Mouse (Mus musculus) lung, embryonic 15.5 days (tissue): ENCODE measurements at regions not wholly inside any gene's neighbourhood (a gene's known extent, or its start where the extent isn't known, plus 50 kb on each side); places are given as distances from the start of the nearest gene placed in this dataset.
A peak's percentile ranks its signal among the peaks of the same experiment; 100 is the strongest.
"Not testable (repeated sequence)": the region's sequence is repeated elsewhere in the genome, so short reads cannot be mapped to it uniquely, and the experiment has no call there.

Experiments
- ATAC-seq: fragments of 200-750 bp; cut with Nextera tagmentation; 2 replicates; pipeline ENCODE4 v1.8.0; 2017; ENCODE audit warnings: moderate number of reproducible peaks, borderline replicate concordance; ENCODE audit not compliant: low FRiP score, low TSS enrichment; ENCODE audit errors: extremely low read depth
- H3K27ac ChIP-seq: fragments of 300-500 bp; sonication (generic); 2 replicates; pipeline ENCODE4 v1.5.1; 2015; ENCODE audit warnings: moderate library complexity, mild to moderate bottlenecking, inconsistent platforms
- H3K27me3 ChIP-seq: fragments of 300-500 bp; sonication (generic); 2 replicates; pipeline ENCODE4 v1.6.1; 2015; ENCODE audit warnings: inconsistent platforms
- H3K36me3 ChIP-seq: fragments of 300-500 bp; sonication (generic); 2 replicates; pipeline ENCODE4 v1.6.1; 2015; ENCODE audit warnings: inconsistent platforms
- H3K4me1 ChIP-seq: fragments of 300-500 bp; sonication (generic); 2 replicates; pipeline ENCODE4 v1.6.1; 2015; ENCODE audit warnings: inconsistent platforms
- H3K4me2 ChIP-seq: fragments of 300-500 bp; sonication (generic); 2 replicates; pipeline ENCODE4 v1.6.1; 2015; ENCODE audit warnings: inconsistent platforms, mild to moderate bottlenecking, moderate library complexity
- H3K4me3 ChIP-seq: fragments of 300-500 bp; sonication (generic); 2 replicates; pipeline ENCODE4 v1.5.1; 2015; ENCODE audit warnings: mild to moderate bottlenecking, inconsistent platforms
- H3K9ac ChIP-seq: fragments of 300-500 bp; sonication (generic); 2 replicates; pipeline ENCODE4 v1.6.1; 2015; ENCODE audit warnings: inconsistent platforms
- H3K9me3 ChIP-seq: fragments of 300-500 bp; sonication (generic); 2 replicates; pipeline ENCODE4 v1.6.1; 2016; ENCODE audit warnings: inconsistent platforms
- WGBS: fragments of 180-500 bp; shearing (Covaris S2); methylation state at CpG from one replicate; pipeline ENCODE4 v1.1.7; 2015; 5-methylcytosine and 5-hydroxymethylcytosine counted together

DNA sequence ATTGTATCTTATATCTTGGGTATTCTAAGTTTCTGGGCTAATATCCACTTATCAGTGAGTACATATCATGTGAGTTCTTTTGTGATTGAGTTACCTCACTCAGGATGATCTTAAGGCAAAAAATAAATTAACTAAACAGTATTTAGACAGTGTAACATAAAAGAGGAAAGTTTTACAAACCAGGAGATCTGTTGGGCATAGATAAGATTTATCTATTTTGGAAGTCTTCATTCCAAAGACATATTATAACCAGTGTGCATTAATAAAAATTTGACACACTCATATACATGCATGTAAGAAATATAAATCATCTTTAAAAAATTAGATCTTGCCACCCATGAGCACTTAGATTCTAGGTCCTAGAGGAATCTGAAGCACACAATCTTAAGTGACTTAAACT lies 343.9 kb upstream of the Fam174a start:
- no peaks in the 10 kb centered on the region for H3K4me1 ChIP-seq
- H3K4me2 ChIP-seq, result no peak overlapping the region
- H3K9me3 ChIP-seq, result no peaks in the 10 kb centered on the region
- no peak overlapping the region for H3K9ac ChIP-seq
- no peak overlapping the region for H3K4me3 ChIP-seq
- no peaks in the 10 kb centered on the region for H3K27me3 ChIP-seq
- H3K27ac ChIP-seq, result no peak overlapping the region
- no peak for ATAC-seq
- no peaks in the 10 kb centered on the region for H3K36me3 ChIP-seq

DNA sequence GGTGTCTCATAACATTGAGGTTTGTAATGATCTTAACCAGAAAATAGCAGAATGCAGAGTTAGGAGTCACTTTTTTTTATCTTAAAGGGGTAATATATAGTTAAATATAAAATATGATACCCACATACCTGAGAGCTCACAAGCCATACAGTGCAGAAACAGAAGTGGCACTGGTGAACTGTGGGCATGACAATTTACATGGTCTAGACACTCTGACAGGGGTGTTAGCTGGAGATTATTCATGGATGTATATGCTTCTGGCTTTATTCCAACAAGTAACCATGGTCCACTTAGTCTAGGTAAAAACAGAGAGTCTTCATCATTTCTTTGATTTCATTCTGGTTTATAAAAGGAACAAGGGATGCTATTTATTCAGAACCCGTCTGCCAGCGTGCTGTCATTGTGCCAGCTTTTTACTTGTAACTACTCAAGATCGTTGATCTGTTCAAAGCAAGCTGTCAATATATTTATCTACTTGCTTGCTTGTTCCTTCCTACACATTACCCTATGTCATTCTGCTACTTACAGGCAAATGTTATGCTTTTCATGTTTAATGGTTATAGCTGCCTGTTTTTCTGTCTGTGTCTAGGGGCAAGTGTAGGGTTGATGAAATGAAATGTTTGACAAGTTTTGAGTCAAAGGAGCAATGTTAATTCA lies 343.2 kb upstream of the Fam174a start:
- Histone ChIP-seq H3K36me3 (no peaks in the 10 kb centered on the region), H3K4me1 (no peaks in the 10 kb centered on the region), H3K27ac (no peak overlapping the region), H3K9me3 (no peaks in the 10 kb centered on the region), H3K4me3 (no peak overlapping the region), H3K9ac (no peak overlapping the region), H3K27me3 (no peaks in the 10 kb centered on the region), H3K4me2 (no peak overlapping the region)
- WGBS, result 35% methylated on average over 3 of the region's 3 CpGs
- no peak for ATAC-seq

DNA sequence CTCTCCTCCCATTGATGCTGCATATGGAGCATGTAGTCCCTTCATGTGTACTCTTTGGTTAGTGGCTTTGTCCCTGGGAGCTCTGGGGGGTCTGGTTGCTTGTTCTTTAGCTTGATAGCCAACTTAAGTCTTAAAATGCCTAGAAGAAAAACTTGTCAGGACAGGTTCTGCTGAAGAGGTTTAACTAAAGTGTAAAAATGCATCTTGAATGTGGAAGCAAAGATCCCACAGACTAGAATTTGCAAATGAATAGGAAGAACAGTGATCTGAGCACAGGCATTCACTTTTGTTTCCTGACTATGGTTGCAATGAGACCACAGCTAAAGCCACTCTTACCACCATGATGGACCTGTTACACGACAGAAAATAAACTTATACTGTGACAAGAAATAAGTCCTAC lies 320.1 kb upstream of the Fam174a start:
- Histone ChIP-seq H3K9me3 (no peaks in the 10 kb centered on the region), H3K4me2 (no peak overlapping the region), H3K4me3 (no peak overlapping the region), H3K36me3 (no peaks in the 10 kb centered on the region), H3K9ac (no peak overlapping the region), H3K27me3 (no peaks in the 10 kb centered on the region), H3K4me1 (no peaks in the 10 kb centered on the region), H3K27ac (no peak overlapping the region)
- WGBS, result 47% methylated on average over 1 of the region's 1 CpGs
- no peak for ATAC-seq

GRCm38 (mm10) chr1:95003900-95004299 lies 309.5 kb upstream of the Fam174a start:
- H3K4me3 ChIP-seq, result no peak overlapping the region
- H3K4me1 ChIP-seq, result no peaks in the 10 kb centered on the region
- no peaks in the 10 kb centered on the region for H3K36me3 ChIP-seq
- no peak overlapping the region for H3K4me2 ChIP-seq
- H3K27ac ChIP-seq, result no peak overlapping the region
- no peaks in the 10 kb centered on the region for H3K27me3 ChIP-seq
- H3K9me3 ChIP-seq, result no peaks in the 10 kb centered on the region
- H3K9ac ChIP-seq, result no peak overlapping the region
- ATAC-seq, result peak; percentile 67; the same call in 1 of the 2 replicates
- WGBS, result 36% methylated on average over 4 of the region's 4 CpGs

GRCm38 (mm10) chr1:95030579-95030978 lies 282.8 kb upstream of the Fam174a start:
- Histone ChIP-seq H3K9me3 (no peaks in the 10 kb centered on the region), H3K4me3 (no peak overlapping the region), H3K36me3 (no peaks in the 10 kb centered on the region), H3K4me1 (no peaks in the 10 kb centered on the region), H3K27ac (no peak overlapping the region), H3K4me2 (no peak overlapping the region), H3K27me3 (no peaks in the 10 kb centered on the region), H3K9ac (no peak overlapping the region)
- no peak for ATAC-seq
- WGBS, result 88% methylated on average over 3 of the region's 3 CpGs

DNA sequence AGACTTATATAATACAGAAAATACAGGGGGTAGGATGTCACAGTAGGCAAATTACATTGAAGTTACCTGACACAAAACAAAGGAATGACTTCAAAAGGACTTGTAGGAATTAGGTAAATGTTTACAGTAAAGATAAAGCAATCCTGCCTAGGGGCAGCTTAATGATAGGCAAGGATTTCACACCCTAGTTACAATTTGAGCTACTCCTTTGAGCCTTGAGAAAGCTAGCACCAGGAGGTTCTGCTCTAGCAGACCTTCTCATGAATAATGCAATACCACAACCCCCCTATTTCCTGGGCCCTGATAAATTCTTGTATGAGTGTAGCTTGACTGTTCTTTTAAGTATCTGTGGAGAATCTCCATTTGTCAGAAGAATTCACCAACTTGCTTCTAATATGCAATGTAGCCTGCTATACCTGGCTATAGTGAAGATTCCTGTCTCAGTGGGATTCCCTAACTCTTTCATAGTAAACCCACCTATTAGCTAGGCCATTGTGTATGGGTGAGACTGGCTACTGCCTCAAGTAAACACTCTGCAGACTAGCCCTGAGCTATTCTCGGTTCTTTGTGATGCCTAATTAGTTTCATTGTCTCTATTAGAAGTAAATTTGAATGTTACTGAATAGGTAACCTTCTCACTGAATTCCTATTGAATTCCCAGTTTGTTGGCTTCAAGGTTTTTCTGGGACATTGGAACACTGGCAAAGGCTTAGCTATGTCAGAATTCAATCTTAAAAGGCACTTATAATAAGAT lies 279.6 kb upstream of the Fam174a start:
- not testable (repeated sequence) for H3K9me3 ChIP-seq, H3K4me1 ChIP-seq, H3K27me3 ChIP-seq, H3K4me2 ChIP-seq, H3K4me3 ChIP-seq, H3K36me3 ChIP-seq, H3K27ac ChIP-seq, ATAC-seq, H3K9ac ChIP-seq
- WGBS, result 38% methylated on average over 1 of the region's 1 CpGs

DNA sequence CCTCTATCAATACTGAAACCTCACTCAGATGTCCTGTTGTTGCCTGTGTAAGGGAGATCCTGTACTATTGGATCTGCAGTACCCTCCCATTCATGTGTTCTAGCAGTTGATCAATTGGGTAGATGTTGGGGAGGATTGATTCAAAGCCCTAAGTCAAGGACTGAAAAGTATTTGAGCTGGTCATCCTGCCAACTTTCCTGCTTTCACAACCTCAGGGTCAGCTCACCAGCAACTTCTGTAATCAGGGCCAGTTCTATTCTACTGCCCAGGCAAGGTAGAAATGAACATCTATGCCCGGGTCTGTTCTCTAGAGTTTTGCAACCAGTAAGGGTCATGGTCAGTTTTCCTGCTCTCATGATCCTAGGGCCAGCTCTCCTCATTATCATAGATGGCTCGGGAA lies 275.0 kb upstream of the Fam174a start:
- Histone ChIP-seq H3K4me3 (no peak overlapping the region), H3K4me2 (no peak overlapping the region), H3K36me3 (no peaks in the 10 kb centered on the region), H3K9me3 (no peaks in the 10 kb centered on the region), H3K4me1 (no peaks in the 10 kb centered on the region), H3K9ac (no peak overlapping the region), H3K27ac (no peak overlapping the region), H3K27me3 (no peaks in the 10 kb centered on the region)
- WGBS, result 82% methylated on average over 2 of the region's 2 CpGs
- no peak for ATAC-seq

- no peak overlapping the region for H3K9ac ChIP-seq
- H3K36me3 ChIP-seq, result no peaks in the 10 kb centered on the region
- H3K4me3 ChIP-seq, result no peak overlapping the region
- no peak for ATAC-seq
- H3K27me3 ChIP-seq, result no peaks in the 10 kb centered on the region
- H3K27ac ChIP-seq, result no peak overlapping the region
- H3K9me3 ChIP-seq, result no peaks in the 10 kb centered on the region
- no peak overlapping the region for H3K4me2 ChIP-seq
- H3K4me1 ChIP-seq, result no peaks in the 10 kb centered on the region
- whole genome bisulfite sequencing, result 62% methylated on average over 2 of the region's 2 CpGs
Measured at GRCm38 (mm10) chr1:95040332-95040731, 273.1 kb upstream of the Fam174a start.

DNA sequence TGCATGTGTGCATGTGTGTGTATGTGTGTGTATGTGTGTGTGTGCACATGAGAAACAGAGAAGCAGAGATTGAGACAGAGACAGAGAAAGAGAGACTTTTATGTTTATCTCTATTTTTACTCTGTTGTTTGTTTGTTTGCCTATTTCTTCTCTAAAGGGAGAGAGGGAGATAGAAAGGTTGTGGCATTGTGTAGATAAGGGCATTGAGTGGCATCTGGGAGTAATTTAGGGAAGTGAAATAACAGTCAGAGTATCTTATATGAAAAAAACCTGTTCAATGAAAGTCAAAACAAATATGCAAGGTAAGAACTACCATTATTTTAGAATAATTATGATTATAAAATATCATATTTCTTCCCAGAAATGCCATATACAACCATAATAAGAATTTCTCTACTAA lies 270.1 kb upstream of the Fam174a start:
- H3K4me3 ChIP-seq, result no peak overlapping the region
- no peak overlapping the region for H3K4me2 ChIP-seq
- H3K36me3 ChIP-seq, result no peaks in the 10 kb centered on the region
- no peak for ATAC-seq
- H3K4me1 ChIP-seq, result no peaks in the 10 kb centered on the region
- no peaks in the 10 kb centered on the region for H3K27me3 ChIP-seq
- no peaks in the 10 kb centered on the region for H3K9me3 ChIP-seq
- H3K9ac ChIP-seq, result no peak overlapping the region
- H3K27ac ChIP-seq, result no peak overlapping the region

DNA sequence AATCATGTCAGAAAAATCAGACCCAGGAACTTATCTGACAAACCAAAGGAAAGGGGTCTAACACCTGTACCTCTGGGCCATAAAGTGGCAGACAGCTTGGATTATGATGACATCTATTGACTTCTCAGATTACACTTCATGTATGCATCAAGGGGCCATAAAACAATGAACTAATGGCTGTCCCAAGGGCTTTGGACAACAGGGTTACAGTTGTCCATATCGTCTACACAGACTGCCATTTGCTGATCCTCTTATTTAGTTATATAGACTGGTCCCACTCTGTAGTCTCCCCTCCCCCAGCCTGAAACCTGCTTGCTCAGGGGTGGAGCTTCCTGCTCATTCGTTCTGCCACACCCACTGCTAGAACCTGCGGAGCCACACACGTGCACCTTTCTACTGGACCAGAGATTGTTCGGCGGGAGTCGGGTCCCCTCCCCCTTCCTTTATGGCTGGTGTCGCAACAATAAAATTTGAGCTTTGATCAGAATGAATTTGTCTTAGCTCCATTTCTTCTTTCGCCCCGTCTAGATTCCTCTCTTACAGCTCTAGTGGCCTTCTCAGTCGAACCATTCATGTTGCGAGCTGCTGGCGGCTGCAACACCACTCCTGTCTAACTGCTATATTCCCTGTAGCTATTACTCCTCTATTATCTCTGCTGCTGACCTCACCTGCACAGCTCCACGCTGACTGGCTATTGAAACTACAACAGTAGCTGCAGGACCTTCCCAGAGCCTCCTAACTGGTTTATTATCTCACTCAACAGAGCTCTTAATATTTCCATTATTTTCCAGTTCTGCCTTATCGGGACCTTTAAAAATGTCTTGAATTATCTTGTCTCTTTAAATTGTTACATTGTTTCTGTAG lies 248.9 kb upstream of the Fam174a start:
- no peak overlapping the region for H3K4me2 ChIP-seq
- H3K4me1 ChIP-seq, result no peaks in the 10 kb centered on the region
- no peaks in the 10 kb centered on the region for H3K27me3 ChIP-seq
- no peaks in the 10 kb centered on the region for H3K36me3 ChIP-seq
- H3K9ac ChIP-seq, result no peak overlapping the region
- ATAC-seq, result no peak
- no peaks in the 10 kb centered on the region for H3K9me3 ChIP-seq
- H3K4me3 ChIP-seq, result no peak overlapping the region
- 77% methylated on average over 11 of the region's 15 CpGs for WGBS
- no peak overlapping the region for H3K27ac ChIP-seq

DNA sequence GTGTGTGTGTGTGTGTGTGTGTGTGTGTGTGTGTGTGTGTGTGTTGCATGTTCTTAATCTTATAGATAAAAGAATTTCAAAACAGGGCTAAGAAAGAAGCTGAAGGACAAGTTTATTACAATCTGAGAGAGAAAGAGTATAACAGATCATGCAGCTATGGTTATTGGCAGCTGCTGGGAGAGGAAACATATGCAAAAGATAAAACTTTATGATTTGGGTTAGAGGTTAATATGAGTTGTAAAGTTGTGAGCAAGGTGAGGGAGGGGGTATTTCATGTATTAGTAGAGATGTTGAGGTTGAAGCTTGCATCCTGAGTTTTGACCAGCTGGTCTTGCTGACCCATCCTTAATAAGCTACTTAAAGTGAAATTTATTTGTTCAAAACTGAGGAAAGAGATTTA lies 247.8 kb upstream of the Fam174a start:
- Histone ChIP-seq H3K4me2 (no peak overlapping the region), H3K4me3 (no peak overlapping the region), H3K9ac (no peak overlapping the region), H3K4me1 (no peaks in the 10 kb centered on the region), H3K27ac (no peak overlapping the region), H3K27me3 (no peaks in the 10 kb centered on the region), H3K9me3 (no peaks in the 10 kb centered on the region), H3K36me3 (no peaks in the 10 kb centered on the region)
- no peak for ATAC-seq

DNA sequence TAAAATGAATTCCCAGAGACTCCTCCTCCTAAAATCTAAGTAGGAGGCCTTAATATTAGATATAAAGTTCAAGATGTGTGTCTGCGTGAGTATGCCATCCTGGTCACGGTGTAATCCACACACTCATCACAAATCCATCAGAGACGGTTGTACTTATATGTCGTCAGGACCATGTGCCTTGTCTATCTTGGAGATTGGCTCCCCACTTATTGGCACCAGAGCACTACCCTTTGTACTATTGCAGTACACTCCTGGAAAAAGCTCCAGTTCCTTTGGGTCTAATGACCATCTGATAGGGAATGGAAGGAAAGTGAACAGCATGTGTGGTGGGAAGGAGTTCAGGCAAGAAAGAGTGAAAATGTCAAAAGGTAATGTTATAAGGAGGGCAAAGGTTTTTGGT lies 247.4 kb upstream of the Fam174a start:
- Histone ChIP-seq H3K27ac (no peak overlapping the region), H3K36me3 (no peaks in the 10 kb centered on the region), H3K4me3 (no peak overlapping the region), H3K9me3 (no peaks in the 10 kb centered on the region), H3K4me1 (no peaks in the 10 kb centered on the region), H3K9ac (no peak overlapping the region), H3K27me3 (no peaks in the 10 kb centered on the region), H3K4me2 (no peak overlapping the region)
- ATAC-seq, result no peak
- 83% methylated on average over 4 of the region's 4 CpGs for WGBS
